Mouse (Mus musculus): Measurements from ENCODE around the gene Gm10762. TPM values are rescaled to one million over a fixed set of nuclear protein-coding genes. Genes with fewer than 3 reads are reported as not detected.
"Not testable (repeated sequence)": the region's sequence is repeated elsewhere in the genome, so short reads cannot be mapped to it uniquely, and the experiment has no call there.

The Gm10762 gene
- polyA plus RNA-seq (2015; fragmentation: Nextera tagmentation; extraction: Ambion mirVana), result 10.1 and 11.0 TPM in 2 replicates

DNA sequence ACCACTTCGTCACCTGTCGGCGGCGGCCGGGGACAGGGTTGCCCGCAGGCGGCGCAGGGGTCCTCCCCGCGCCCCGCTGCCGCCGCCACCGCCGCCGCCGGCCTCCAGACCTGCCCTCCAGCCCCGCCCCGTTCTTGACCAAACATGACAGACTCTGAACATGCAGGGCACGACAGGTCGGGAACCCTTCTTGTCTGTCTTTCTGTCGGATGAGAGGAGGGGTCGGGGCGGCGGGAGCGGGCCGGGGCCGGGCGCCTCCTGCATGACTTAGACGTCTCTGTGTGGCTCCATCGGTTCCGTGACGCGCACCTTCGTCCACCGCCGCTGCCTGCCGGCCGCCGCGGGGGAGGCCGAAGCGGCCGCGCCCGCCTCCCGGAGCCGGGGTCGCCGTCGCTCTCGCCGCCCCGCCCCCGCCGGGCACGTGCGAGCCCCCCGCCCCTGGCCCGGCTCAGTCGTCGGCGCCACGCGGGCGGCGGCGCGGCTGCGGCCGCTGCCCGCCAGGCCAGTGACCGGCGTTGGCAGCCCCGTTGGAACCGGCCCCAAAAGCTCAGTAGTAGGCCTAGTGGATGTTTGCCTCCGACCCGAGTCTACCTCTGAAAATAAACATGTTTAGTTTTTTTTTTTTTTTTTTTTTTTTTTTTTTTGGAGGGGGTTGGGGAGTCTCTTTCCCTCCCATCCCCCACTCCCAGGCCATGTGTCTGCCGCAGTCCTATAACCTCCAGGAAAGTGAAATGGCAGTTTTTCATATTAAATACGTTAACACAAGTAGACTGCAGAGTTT, at the start of gene Gm10762:
Gm10762 (minus strand) TSS at position 65 of the 781 bp plus-strand sequence.
- H3K4me2 ChIP-seq (replicated peaks), result peak within 1 kb of the TSS; percentile 69
- no peaks in the 10 kb centered on the region for H3K36me3 ChIP-seq
- peaks cover 5% of the 10 kb centered on the region; the same call in 1 of the 2 replicates for H3K4me1 ChIP-seq (replicated peaks)
- peak; percentile 91 for ATAC-seq
- H3K9me3 ChIP-seq, result no peaks in the 10 kb centered on the region
- H3K4me3 ChIP-seq (replicated peaks), result peak within 1 kb of the TSS; percentile 84
- no peaks in the 10 kb centered on the region for H3K27me3 ChIP-seq (replicated peaks)
- peak within 1 kb of the TSS; percentile 100 for H3K27ac ChIP-seq
- H3K9ac ChIP-seq, result peak within 1 kb of the TSS; percentile 98
- WGBS, result under 1% methylated on average over 77 of the region's 80 CpGs

DNA sequence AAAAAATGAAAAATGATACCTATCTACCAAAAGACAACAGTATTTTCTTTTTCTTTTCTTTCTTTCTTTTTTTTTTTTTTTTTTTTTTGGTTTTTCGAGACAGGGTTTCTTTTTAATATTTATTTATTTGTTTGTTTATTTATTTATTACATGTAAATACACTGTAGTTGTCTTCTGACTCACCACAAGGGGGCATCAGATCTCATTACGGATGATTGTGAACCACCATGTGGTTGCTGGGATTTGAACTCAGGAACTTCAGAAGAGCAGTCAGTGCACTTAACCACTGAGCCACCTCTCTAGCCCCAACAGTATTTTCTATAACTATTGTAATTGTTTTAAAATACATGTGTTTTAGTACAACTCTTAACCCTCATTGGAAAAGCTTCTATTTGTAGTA, 41.3 kb upstream of the Gm10762 start:
- H3K27me3 ChIP-seq (replicated peaks); ATAC-seq: not testable (repeated sequence)
- WGBS, result 67% methylated on average over 2 of the region's 2 CpGs

DNA sequence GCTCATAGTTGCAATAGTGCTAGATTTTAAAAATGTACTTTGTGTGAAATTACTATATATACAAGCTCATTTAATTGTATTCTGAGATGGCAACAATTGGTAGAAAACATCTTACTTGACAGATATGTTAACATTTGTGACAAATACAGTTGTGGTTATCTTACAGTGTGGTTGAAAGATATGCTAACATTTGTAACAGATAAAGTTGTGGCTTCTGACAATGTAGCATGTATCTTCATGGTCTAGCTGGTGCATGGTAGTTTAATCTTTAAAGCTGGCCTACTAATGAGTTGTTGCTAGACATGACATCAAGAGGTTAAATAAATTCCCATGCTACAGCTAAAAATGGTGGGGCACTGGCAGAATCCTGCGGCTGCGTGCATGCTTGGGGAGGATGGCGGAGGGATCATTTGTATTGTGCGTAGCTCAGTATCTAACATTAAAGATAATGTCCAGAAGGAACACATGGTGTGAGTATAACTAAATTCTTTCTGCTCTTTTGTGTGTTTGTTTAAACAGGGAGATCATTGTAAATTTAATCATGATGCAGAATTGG, 38.7 kb upstream of the Gm10762 start:
- ATAC-seq, result no peak
- Histone ChIP-seq H3K36me3 (no peaks in the 10 kb centered on the region), H3K9ac (no peak overlapping the region), H3K4me2 (replicated peaks) (no peak overlapping the region), H3K4me3 (replicated peaks) (no peak overlapping the region), H3K9me3 (no peaks in the 10 kb centered on the region), H3K27me3 (replicated peaks) (no peaks in the 10 kb centered on the region), H3K4me1 (replicated peaks) (no peaks in the 10 kb centered on the region), H3K27ac (no peak overlapping the region)
- 72% methylated on average over 4 of the region's 4 CpGs for whole genome bisulfite sequencing

More for the DNA sequence above, 41.3 kb upstream of the Gm10762 start:
- H3K4me1 ChIP-seq (replicated peaks); H3K9ac ChIP-seq; H3K4me3 ChIP-seq (replicated peaks); H3K4me2 ChIP-seq (replicated peaks); H3K27ac ChIP-seq; H3K36me3 ChIP-seq; H3K9me3 ChIP-seq: not testable (repeated sequence)

DNA sequence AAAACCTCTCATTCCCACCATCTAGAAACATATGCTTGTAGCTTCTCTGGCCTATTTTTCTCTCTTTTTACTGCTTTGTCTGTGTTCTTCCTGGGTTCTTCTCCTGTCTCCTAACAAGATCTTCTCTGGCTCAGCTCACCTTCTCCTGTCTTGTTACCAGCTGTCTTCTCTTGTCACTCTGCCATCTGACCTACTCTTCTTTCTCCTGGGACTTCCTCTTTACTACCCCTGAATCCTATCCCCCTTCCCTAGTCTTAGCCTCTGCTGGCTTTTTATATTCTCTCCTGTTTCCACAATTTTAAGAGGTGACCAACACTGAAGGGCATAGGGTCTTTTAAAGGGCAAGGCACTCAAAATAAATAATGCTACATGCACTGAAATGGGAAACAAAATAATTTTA, 37.3 kb upstream of the Gm10762 start:
- Histone ChIP-seq H3K4me2 (replicated peaks) (no peak overlapping the region), H3K4me3 (replicated peaks) (no peak overlapping the region), H3K36me3 (no peaks in the 10 kb centered on the region), H3K4me1 (replicated peaks) (no peaks in the 10 kb centered on the region), H3K27ac (no peak overlapping the region), H3K9ac (no peak overlapping the region), H3K9me3 (no peaks in the 10 kb centered on the region), H3K27me3 (replicated peaks) (no peaks in the 10 kb centered on the region)
- ATAC-seq, result no peak

DNA sequence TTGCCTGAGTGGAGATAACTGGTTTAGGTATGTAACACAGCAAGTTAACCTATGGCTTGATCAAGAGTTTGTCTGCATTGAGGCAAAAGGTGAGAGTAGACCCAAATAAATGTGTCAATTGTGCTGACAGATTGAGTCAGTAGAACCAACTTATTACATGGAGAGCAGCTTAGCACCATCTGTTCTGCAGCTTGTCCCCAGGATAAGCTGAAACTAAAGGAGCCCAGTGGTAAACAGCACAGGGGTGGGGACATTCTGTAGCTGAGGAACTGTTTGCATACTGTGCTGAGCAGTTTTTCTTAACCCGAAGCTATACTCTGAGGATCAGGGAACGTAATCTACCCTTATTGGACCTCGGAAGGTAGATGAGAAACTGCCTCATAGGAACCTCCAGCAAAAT, 17.2 kb upstream of the Gm10762 start:
- Histone ChIP-seq H3K4me3 (replicated peaks) (no peak overlapping the region), H3K36me3 (no peaks in the 10 kb centered on the region), H3K9ac (no peak overlapping the region), H3K27ac (no peak overlapping the region), H3K9me3 (no peaks in the 10 kb centered on the region), H3K4me1 (replicated peaks) (no peaks in the 10 kb centered on the region), H3K27me3 (replicated peaks) (no peaks in the 10 kb centered on the region), H3K4me2 (replicated peaks) (no peak overlapping the region)
- ATAC-seq, result no peak
- 81% methylated on average over 3 of the region's 3 CpGs for WGBS

DNA sequence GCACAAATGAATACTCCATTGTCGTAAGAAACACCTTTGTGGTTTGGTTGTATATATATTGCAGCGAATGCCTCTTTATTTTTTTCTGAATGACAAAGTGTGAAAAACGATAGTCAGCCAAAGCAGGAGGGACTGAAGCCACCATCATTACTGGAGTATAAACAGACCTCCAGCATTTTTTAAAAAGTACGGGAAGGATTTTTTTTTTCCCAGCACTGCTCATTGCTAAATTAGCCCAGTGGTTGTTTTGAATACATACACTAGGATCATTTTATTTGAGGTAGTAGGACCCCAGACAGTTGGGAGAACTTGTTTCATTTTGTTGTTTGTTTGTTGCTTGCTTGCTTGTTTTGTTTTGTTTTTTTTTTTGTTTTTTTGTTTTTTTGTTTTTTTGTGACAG, 8.0 kb upstream of the Gm10762 start:
- H3K9me3 ChIP-seq, result no peaks in the 10 kb centered on the region
- no peak overlapping the region for H3K4me2 ChIP-seq (replicated peaks)
- no peak overlapping the region for H3K4me3 ChIP-seq (replicated peaks)
- H3K36me3 ChIP-seq, result no peaks in the 10 kb centered on the region
- H3K4me1 ChIP-seq (replicated peaks), result no peaks in the 10 kb centered on the region
- ATAC-seq, result no peak
- WGBS, result 58% methylated on average over 4 of the region's 4 CpGs
- no peak overlapping the region for H3K27ac ChIP-seq
- H3K9ac ChIP-seq, result no peak overlapping the region
- no peaks in the 10 kb centered on the region for H3K27me3 ChIP-seq (replicated peaks)

DNA sequence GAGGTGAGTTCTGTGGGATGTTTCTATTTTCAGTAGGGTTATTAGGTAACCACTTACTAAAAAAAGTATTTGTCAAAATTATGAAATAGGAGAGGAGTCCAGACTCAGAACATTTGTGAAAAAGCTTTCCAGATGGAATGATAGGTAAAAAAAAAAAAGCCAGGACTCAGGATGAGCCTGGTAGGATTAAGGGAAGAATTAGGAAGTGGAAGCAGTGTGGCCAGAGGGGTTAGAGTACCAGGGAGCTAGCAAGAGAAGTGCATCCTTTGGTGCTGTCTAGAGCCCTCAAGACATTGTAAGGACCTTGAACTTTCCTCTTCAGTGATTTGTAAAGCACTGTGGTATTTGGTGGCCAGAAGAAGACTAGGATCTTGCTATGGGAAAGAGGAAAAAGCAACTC, 4.8 kb upstream of the Gm10762 start:
- Histone ChIP-seq H3K27me3 (replicated peaks) (no peaks in the 10 kb centered on the region), H3K4me3 (replicated peaks) (no peak overlapping the region), H3K9ac (no peak overlapping the region), H3K9me3 (no peaks in the 10 kb centered on the region), H3K36me3 (no peaks in the 10 kb centered on the region), H3K4me1 (replicated peaks) (no peaks in the 10 kb centered on the region), H3K27ac (no peak overlapping the region), H3K4me2 (replicated peaks) (no peak overlapping the region)
- no peak for ATAC-seq

DNA sequence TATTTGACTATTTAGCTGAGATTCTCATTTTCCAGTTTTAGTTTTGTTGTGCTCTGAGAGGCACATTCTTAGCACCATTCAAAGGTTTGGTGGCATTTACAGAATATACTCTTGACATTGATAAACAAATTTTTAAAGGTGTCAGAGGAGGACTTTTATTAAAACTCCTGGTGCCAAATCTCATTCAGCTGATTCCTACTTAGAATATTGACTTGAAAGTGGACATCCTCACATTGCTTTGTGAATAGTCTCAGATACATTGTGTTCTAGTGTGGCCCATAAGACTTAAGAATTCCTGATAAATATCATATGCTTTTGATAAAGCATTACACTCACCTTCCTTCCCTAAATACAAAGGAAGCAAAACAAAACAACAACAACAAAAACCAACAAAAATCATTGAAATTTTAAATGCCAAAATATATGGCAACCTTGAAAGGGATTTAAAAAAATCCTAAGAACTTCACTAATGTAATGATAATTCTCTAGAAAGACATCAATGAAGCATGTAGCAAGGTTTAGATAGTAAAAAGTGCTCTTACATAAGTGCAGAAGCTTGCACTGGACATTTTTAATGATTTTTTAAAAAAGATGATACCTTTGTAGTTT, 1.1 kb upstream of the Gm10762 start:
- Histone ChIP-seq H3K4me1 (replicated peaks) (peaks cover 5% of the 10 kb centered on the region; the same call in 1 of the 2 replicates), H3K27me3 (replicated peaks) (no peaks in the 10 kb centered on the region), H3K27ac (peak overlapping the region; percentile 100; the same call in 1 of the 2 replicates), H3K4me3 (replicated peaks) (peak overlapping the region; percentile 84), H3K36me3 (no peaks in the 10 kb centered on the region), H3K9me3 (no peaks in the 10 kb centered on the region), H3K4me2 (replicated peaks) (peak overlapping the region; percentile 69), H3K9ac (no peak overlapping the region)
- no peak for ATAC-seq

DNA sequence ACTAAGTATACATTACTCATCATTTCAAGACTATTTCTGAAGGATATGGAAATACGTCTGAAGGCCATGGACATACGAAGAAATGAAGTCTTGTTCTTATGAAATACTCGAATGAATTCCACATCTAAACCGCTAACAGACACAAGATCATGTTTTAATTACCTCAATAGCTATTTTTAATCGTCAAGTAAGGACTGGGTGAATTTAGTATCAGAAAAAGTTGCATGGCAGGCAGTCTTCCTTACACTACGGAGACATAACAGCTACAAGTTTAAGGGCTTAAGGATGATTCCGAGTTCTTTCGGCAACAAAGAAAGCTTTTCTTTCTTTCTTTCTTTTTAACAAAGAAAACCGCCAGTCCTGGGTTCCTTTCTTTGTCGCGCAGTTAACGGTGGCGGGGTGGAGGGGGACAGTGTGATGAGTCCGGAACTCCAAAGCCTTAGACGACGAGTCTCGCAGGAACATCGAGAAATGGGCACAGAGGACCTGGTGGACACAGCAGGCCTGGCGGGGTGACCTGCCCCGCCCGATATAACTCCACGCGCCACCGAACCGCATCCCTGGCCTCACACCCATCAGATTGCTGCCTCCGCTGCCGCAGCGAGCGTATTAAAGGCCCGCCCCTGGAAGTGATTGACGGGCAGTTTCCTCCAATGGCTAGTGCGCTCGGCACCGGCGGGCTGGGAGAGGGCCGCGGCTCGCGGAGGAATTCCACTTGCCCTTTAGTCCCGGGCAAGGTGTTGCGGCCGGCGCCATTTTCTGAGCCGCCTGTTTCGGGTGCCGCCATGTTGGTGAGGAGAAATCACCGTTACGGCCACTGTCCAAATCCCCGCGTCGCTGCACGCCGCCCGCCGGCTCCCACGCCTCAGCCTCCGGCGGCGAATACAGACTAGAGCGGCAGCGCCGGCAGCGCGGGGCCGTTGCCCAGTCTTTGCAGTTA, 614 bp downstream of the Gm10762 start, which contains the start of gene Zc3h6:
Zc3h6 (plus strand) TSS at position 762 of the 940 bp plus-strand sequence.
- ATAC-seq, result peak; percentile 99
- H3K36me3 ChIP-seq, result no peaks in the 10 kb centered on the region
- peak within 1 kb of the TSS; percentile 100 for H3K27ac ChIP-seq
- H3K4me2 ChIP-seq (replicated peaks), result peak within 1 kb of the TSS; percentile 69
- peak within 1 kb of the TSS; percentile 84 for H3K4me3 ChIP-seq (replicated peaks)
- WGBS, result under 1% methylated on average over 65 of the region's 65 CpGs
- H3K27me3 ChIP-seq (replicated peaks), result no peaks in the 10 kb centered on the region
- H3K4me1 ChIP-seq (replicated peaks), result peaks cover 5% of the 10 kb centered on the region; the same call in 1 of the 2 replicates
- no peaks in the 10 kb centered on the region for H3K9me3 ChIP-seq
- peak within 1 kb of the TSS; percentile 98 for H3K9ac ChIP-seq

DNA sequence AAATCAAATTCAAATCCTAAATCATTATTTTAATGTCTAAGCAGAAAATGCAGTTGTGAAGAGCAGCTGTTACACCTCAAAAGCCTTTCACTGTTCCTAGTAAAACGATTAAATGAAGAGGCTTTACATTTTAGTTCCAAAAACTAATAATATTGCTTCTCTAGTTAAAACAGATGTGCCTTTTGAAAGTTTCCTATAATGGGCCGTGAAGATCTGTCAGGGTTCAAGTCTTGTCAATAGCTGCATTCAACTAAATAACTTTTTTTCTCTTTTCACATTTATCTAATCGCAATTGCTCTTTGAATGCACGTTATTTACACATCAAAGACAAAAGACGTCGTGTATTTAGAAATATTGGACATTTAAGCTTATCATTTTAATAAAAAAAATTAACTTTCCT, 1.3 kb downstream of the Gm10762 start:
- Histone ChIP-seq H3K4me1 (replicated peaks) (peaks cover 5% of the 10 kb centered on the region; the same call in 1 of the 2 replicates), H3K4me2 (replicated peaks) (peak overlapping the region; percentile 57), H3K9ac (no peak overlapping the region), H3K27ac (no peak overlapping the region), H3K9me3 (no peaks in the 10 kb centered on the region), H3K4me3 (replicated peaks) (no peak overlapping the region), H3K36me3 (no peaks in the 10 kb centered on the region), H3K27me3 (replicated peaks) (no peaks in the 10 kb centered on the region)
- no peak for ATAC-seq
- WGBS, result 13% methylated on average over 6 of the region's 6 CpGs

DNA sequence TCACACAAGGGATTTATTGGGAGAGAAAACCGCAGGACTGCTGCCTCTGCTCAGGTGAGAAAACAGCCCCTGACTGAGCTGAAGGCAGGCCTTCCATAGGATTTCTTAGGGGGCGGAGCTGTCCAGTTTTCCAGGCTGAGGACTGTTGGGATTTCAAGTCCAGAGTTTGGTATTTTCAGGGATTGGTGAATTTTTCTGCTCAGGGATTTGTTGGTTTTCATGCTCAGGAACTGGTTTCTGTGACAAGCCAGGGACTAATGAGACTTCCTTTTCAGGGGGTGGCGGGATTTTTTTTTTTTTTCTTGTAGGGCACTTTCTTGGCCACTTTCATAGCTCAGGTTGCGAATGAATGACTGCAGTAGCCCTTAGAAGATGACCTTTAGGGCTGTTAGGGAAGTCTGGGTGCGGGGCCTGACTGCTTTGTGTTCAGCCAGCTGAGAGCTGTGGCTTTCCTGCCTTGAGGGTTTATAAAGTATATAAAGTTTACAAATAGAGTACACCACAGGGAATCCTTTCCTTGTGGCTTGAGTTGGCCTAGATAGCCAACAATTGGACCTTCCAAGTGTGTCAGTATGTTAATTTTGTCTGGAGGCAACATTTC, 1.9 kb downstream of the Gm10762 start:
- 56% methylated on average over 5 of the region's 5 CpGs for WGBS

More for the DNA sequence above, 1.9 kb downstream of the Gm10762 start:
- Histone ChIP-seq H3K4me3 (replicated peaks) (no peak overlapping the region), H3K27ac (peak overlapping the region; percentile 45), H3K36me3 (no peaks in the 10 kb centered on the region), H3K4me1 (replicated peaks) (peaks cover 5% of the 10 kb centered on the region; the same call in 1 of the 2 replicates), H3K9ac (no peak overlapping the region), H3K9me3 (no peaks in the 10 kb centered on the region), H3K27me3 (replicated peaks) (no peaks in the 10 kb centered on the region), H3K4me2 (replicated peaks) (peak overlapping the region; percentile 42)
- ATAC-seq, result no peak

Data from intestine, embryonic 15.5 days (tissue).